Mouse (Mus musculus): ENCODE measurements around the gene Spata25.
"Not testable (repeated sequence)": the region's sequence is repeated elsewhere in the genome, so short reads cannot be mapped to it uniquely, and the experiment has no call there.

The Spata25 gene

GRCm38 (mm10) chr2:164805332-164805718 is 23.0 kb downstream of the Spata25 start:
- in situ Hi-C loops (cut with MseI, MboI) = no loop called here

DNA sequence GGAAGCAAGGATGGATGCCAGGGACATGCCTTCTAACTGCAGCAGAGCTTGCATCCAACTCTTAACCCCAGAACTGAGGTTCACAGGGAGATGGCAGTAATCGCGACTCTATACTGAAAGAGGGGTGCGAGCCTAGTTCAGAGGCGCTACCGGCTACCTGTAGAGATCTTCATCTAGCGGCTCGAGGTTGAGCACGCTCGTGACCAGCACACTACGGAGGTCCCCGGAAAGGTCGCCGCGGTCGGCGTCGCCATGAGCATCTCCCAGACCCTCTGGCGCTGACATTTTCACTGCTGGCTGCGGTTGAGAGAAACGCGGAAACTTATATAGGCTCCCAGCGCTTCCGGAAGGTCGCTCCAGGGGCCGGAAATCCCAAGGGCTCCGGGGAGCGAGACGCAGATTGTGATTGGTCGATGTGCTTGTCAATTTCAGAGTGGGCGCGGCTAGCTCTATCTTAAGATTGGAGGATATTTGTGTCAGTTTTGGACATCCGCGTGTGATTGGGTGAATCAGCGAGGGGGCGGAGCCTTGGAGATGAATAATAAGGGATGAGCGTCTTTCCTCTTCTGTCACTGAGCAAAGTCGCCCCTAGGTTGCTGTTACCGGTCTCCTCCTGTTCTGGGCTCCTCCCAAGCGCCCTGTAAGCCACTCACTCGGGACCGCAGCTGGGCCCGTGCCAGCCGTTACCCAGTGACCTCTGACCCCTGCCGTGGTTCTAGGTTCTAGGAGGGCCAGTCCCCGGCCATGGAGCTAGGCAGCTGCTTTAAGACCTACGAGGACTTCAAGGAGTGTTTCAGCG is 23.6 kb downstream of the Spata25 start, which contains the start of the genes Acot8 and Zswim3:
Gene Acot8, minus strand, starts transcription at position 350 of the 799 bp plus-strand sequence.
Gene Zswim3, plus strand, starts transcription at position 566 of the 799 bp plus-strand sequence.
- in situ Hi-C loops (cut with MseI, MboI) = no loop called here

DNA sequence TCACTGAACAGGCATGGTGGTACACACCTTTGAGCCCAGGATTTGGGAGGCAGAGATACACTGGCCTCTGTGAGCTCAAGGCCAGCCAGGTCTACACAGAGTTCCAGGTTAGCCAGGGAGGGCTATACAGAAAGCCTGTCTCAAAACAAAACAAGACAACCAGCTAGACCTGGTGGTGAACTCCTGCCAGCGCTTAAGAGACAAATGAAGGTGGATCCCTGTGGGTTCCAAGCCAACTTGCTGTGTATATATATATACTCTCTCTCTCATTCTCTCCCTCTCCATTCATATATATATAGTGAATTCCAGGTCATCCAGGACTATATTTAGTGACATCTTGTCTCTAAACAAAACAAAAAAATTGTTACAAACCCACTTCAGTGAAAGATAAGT is 24.4 kb downstream of the Spata25 start:
- in situ Hi-C loops (cut with MseI, MboI) = no loop called here

DNA sequence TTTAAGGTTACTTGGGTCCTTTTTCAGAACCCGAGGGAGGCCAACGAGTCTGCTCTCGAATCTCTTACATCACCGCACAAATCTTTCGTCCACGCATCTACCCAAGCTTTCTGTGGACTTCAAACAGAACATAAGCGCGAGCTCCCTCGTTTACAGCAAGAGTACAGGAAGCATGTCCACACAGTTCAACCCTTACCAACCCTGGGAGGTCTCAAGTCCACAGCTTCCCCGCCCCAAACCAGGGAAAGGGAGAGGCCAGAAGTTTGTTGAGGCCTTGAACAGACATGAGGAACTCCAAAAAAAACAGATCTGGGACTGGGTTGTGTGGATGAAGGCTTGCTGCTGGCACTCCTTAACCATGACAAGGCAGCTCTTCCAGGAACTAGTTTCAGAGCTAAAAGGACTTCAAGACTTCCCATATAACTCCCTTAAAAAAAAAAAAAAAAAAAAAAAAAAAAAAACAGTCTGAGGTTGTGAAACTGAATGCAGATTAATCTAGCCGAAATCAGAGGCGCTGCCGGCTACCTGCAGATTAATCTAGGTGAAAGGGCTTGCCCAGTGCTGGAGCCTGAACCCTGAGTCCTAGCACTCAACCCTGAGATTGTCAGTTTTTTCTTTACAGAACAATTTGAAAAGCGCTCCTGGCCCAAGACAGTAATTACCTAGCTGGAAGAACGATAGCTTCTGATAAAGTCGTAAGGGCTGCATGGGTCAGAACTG is 25.0 kb downstream of the Spata25 start:
- in situ Hi-C loops (cut with MseI, MboI) = no loop called here

GRCm38 (mm10) chr2:164800252-164801004 is 27.9 kb downstream of the Spata25 start:
- in situ Hi-C loops (cut with MseI, MboI) = no loop called here

- in situ Hi-C loops (cut with MseI, MboI) = not testable (repeated sequence)
Observed at GRCm38 (mm10) chr2:164798554-164798953, 29.8 kb downstream of the Spata25 start.

DNA sequence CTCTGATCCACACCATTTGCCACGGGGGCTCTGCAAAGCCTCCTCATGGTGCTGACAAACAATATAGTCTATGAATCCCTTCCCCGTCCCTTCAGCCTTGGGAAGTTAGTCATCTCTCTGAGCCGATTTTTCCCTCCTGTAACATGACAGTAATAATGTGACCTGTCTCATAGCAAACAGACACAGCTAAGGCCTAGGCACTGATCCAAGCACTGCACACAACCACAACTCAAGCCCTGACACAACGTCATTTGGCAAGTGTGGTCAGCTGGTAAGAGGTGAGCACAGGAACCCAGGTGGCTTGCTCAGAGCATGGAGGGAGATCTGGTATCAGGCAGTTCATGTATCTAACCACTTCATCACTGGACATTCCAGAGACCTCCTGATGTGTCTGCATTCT is 32.5 kb downstream of the Spata25 start:
- in situ Hi-C loops (cut with MseI, MboI) = no loop called here

DNA sequence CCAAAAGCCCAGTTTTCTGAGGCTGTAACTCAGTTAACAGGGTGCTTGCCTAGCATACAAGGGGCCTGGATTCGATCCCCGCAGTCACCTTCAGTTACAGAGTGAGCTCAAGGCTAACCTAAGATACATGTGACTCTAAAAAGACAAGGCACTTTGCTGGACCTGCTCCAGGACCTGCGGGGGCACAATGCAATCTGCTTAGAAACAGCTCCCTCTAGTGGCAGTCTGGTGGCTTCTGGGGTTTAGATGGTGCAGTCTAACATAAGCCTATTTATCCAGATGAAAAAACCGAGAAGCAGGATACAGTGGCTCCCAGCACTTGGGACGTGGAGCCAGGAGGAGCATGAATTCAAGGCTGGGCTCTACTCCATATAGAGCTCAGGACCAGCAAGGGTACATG is 34.0 kb downstream of the Spata25 start:
- in situ Hi-C loops (cut with MseI, MboI) = no loop called here

GRCm38 (mm10) chr2:164793772-164794171 is 34.6 kb downstream of the Spata25 start:
- in situ Hi-C loops (cut with MseI, MboI) = no loop called here

- in situ Hi-C loops (cut with MseI, MboI) = no loop called here
Observed at GRCm38 (mm10) chr2:164793236-164793635, 35.1 kb downstream of the Spata25 start.

- in situ Hi-C loops (cut with MseI, MboI) = no loop called here
Observed at GRCm38 (mm10) chr2:164792400-164793190, 35.7 kb downstream of the Spata25 start.

DNA sequence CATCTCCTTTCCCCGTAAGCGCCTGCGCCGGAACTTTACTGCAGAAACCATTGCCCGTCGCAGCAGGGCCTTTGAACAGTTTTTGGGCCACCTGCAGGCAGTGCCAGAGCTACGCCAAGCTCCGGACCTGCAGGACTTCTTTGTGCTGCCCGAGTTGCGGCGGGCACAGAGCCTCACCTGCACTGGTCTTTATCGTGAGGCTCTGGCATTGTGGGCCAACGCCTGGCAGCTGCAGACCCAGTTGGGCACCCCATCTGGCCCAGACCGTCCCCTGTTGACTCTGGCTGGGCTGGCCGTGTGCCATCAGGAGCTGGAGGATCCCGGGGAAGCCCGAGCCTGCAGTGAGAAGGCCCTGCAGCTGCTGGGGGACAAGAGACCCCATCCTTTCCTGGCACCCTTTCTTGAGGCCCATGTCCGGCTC is 36.5 kb downstream of the Spata25 start:
- in situ Hi-C loops (cut with MseI, MboI) = no loop called here

DNA sequence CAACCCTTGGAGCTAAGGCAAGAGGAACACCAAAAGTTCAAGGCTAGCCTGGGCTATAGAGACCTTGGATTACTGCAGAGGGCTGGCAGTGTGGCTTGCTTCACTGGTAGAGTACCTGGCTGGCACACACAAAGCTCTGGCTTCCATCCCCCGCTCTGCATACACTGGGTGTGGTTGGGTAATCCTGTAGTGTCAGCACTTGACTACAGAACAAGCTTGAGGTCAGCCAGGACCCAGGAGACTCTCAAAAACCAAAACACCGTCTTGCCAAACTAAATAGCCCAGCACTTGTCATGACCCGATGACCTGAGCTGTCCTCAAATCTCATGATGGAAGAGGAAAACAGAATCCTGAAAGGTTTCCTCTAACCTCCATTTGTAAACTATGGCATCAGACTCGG is 37.9 kb downstream of the Spata25 start:
- in situ Hi-C loops (cut with MseI, MboI) = no loop called here

- in situ Hi-C loops (cut with MseI, MboI) = no loop called here
Observed at GRCm38 (mm10) chr2:164788411-164788810, 39.9 kb downstream of the Spata25 start.

- in situ Hi-C loops (cut with MseI, MboI) = no loop called here
Observed at GRCm38 (mm10) chr2:164787779-164788178, 40.6 kb downstream of the Spata25 start.

- in situ Hi-C loops (cut with MseI, MboI) = no loop called here
Observed at GRCm38 (mm10) chr2:164787032-164787431, 41.3 kb downstream of the Spata25 start.

DNA sequence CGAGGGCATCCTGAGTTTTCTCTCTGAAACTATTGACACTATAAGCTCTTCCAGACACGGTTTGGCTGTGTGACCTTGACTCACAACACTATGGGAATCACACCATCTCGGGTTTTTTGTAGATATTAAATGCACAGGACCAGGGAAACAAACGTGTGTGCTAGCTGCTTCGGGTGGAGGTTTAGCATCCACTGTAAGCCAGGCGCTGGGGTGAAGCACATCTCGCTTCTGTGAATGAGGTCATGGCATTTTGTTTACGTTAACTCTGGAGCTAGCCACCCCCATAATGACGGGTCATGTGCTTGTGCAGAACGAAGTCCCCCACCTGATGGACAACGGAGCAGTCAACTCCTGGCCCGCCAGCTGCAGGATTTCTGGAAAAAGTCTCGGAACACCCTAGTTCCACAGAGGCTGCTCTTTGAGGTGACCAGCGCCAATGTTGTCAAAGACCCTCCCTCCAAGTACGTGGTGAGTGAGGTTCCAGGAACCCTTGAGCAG is 41.9 kb downstream of the Spata25 start:
- in situ Hi-C loops (cut with MseI, MboI) = no loop called here

GRCm38 (mm10) chr2:164785481-164786387 is 42.6 kb downstream of the Spata25 start, which contains the start of gene Snx21:
Gene Snx21 (plus strand): TSS chr2:164785823.
- in situ Hi-C loops (cut with MseI, MboI) = no loop called here

GRCm38 (mm10) chr2:164784869-164785420 is 43.4 kb downstream of the Spata25 start:
- in situ Hi-C loops (cut with MseI, MboI) = no loop called here

Measured in mouse trophoblast stem cell (cell line).